Mouse (Mus musculus) mouse trophoblast stem cell (cell line): Measurements from ENCODE around the gene 4921504E06Rik.

Experiments
- in situ Hi-C, 2 experiments: fragments of 300-500 bp; cut with MseI, MboI; formaldehyde crosslinking; loops; 2 replicates in 1 of 2; 3 replicates in 1 of 2; pipeline ENCODE4 v1.15.1; 2025

Gene 4921504E06Rik

DNA sequence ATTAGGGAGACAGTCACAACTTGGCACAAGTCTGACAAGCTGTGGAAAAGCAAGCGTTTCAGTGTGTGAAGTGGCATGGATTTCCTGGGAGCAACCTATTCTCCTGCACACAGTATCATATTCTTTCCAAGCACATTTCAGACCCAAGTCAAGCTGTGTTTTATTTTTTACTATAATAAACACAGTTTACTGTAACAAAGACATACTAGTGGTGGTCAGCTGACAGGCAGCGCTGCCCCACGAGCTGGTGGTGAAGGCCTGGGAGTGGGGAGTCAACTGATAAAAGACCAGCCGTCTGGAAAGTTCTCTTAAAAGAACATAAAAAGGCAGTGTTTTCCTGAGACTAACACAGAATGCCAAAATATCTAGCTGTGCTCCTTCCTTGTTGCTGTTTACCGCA lies 42.7 kb downstream of the 4921504E06Rik start:
- in situ Hi-C loops: loop anchor here in 1 of 2 experiments (25.0 kb wide), 1 partner anchor 401 kb away; the partner anchor contains the start of gene Etl4

DNA sequence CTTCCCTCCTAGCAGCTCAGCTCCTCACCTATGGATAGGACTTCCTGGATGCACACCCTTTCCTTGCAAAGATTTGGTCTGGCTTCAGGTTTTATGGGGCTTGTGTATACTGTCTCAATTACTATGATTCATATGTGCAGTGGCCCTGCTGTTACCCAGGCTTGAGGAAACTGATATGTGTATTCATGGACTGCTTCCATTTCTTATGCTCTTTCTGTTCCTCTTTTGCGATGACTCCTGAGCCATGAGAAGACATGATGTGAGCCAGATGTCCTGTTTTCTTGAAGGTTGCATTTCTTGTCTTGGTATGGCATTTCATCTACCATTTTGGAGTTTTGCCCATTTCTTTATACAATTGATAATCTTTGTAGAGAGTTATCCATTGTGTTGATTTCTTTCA lies 48.0 kb downstream of the 4921504E06Rik start:
- in situ Hi-C loops: loop anchor here in 1 of 2 experiments (25.0 kb wide), 1 partner anchor 407 kb away; the partner anchor contains the start of gene Etl4

DNA sequence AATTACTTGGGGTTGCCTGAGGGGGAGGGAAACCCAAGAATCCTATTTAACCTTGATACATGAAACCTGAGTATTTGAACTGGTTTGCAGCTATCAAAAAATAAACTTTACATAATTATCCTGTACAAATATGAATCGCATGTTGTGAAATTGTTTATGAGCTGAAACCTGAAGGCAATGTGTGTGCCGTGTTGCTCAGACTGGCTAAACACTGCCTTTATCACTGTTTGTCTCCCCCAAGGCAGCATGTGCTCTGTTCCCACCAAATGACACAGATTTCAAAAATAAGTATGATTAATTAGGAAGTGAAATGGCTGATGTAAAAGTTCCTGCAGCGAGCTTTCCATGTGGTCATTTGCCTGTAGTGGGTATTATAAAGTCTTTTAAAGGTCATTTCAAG lies 63.5 kb downstream of the 4921504E06Rik start:
- in situ Hi-C loops: no loop called here

DNA sequence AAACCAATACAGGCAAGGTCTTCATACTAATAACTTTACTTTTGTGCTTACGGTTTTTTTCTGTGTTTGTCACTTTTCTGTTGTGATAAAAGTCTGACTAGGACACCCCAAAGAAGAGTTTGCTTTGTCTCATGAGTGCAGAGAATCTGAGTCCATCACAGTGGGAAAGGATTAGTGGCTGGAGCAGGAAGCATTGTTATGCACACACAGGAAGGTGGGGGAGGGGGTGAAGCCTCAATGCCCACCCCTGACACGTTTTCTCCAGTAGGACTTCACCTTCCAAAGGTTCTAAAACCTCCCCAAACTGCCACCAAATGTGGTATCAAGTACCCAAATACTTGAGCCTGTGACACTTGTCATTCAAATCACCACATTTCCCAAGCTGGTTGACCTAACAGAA lies 91.8 kb downstream of the 4921504E06Rik start:
- in situ Hi-C loops: no loop called here

DNA sequence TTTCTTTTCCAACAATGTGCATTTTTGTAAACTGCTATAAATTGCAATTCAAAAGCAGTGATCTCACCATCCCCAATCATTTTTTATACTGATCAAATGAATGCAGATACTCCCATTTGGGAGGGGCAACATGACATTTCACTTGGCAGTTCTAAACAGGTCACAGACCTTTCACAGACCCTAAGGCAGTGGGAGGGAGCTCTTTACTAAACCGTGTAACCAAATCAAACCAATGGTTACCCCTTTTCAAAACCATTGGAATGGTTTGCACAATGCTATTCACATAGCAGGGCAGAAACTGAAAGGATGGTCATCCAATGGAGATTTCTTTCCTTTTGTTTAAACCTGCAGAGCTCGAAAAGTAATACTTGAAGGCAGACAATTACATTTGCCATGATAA lies 94.9 kb downstream of the 4921504E06Rik start:
- in situ Hi-C loops: no loop called here

DNA sequence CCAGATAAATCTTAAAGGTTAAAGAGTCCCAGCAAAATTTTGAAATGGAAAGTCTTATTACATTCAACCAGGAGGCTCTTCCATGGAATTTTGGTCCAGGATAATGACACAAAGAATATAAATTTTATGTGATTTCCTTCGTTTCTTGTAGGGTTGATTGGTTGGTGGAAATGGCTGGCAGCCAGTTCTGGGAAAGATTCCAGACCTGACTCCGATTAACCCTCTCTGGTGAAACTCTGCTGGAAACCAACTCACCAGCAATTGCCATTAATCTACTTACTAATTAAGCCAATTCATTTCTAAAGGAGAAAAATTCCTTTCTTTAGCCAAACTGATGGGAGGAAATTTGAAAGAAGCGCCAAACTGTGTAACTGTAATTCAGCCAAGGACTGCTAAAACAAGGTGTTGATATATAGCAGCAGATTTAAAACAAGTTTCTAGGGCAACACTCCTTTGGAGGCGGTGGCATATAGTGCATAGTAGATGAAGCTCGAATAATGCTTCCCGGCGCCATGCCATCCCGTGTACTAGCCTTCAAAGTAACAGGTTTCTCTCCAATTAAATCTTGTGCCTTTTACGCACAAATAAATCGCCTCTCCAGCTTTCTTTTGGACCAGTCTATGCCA lies 97.7 kb downstream of the 4921504E06Rik start:
- in situ Hi-C loops: no loop called here

DNA sequence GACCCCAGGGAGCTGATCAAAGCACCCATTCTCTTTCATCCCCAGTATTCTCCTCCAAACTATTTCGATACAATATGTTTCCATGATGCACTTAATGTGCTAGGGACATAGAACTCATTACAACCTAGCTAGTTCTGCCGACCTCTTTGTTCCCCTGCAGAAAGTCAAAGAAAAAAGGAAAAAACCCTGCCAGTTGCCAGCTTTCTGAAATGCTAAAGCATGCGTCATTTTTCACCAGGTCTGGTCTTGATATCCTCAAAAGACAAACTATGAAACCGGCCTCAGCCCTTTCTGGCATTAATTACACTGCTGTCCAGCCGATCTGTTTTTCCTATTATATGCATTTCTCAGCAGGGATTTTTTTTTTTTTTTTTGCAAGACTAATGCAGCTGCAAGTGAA lies 98.5 kb downstream of the 4921504E06Rik start:
- in situ Hi-C loops: no loop called here

DNA sequence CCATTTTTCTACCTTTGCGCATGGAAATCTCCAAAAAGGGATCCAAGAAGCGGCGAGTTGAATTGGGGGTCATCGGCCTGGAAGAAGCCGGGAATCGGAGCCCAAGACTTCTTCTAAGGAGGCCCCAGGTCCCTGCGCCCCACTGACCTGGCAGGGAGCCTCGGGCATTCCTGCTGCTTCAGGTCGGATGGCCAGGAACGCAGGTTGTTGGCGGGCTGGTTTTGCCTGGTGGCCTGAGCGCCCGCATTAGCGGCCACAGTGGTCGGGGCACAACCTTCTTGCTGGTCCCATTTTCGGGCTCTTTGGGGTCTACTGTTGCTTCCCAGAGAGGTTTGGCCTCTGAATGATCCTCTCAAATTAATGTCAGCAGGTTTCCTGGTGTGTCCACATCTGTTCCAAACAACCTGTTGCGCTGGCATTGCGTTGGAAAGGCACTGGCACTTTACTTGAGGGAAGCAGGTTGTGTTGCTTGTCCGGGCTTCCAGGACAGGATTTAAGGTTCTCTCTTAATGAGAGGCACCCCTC lies 101.1 kb downstream of the 4921504E06Rik start:
- in situ Hi-C loops: no loop called here

DNA sequence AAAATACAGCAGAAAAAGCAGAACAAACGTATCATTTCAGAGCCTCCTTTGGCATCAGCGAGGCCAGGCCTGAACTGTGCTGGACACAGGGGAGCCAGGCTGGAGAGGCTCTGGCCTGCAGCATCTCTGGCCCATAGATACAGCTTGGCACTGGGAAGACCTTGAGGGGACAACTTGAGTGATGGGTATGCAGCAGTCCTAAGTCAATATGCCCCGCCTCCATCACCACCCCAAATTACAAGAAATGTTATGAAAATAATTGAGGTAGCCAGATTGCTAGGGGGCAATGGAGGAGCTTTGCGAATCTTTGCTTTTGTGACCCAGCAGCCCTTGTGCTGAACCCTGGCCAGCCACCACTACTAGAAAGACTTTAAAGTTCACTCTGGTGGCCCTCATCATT lies 104.4 kb downstream of the 4921504E06Rik start:
- in situ Hi-C loops: no loop called here

DNA sequence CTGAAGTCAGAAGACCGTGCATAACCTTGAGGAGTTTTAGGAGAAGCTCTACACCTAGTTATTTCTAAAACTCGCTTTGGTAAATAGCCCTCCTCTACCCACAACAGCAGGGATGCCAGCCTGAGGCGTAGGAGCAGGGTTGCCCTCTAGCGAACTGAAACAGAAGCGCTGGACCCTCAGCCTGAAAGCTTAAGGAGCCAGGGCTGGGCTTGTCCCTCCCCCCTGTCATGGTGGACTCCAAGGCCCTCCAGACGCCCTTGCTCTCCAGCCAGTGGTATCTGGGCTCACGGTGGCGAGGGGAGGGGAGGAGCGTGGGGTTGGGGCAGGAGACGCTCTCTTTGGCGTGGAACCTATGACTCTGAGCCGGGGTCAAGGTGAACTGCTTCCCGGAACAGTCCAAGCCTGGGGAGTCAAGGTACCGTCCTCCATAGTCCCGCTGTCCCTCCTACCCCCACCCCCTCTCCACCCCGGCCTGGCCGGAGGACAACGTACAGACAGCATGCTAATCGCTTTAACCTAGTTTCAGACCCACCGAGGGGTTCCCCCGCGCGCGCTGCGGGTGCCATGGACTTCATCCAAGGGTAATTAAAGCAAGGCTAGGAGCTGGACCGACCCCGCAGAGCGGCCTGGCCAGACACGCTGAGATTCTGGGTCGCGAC lies 105.5 kb downstream of the 4921504E06Rik start:
- in situ Hi-C loops: no loop called here

DNA sequence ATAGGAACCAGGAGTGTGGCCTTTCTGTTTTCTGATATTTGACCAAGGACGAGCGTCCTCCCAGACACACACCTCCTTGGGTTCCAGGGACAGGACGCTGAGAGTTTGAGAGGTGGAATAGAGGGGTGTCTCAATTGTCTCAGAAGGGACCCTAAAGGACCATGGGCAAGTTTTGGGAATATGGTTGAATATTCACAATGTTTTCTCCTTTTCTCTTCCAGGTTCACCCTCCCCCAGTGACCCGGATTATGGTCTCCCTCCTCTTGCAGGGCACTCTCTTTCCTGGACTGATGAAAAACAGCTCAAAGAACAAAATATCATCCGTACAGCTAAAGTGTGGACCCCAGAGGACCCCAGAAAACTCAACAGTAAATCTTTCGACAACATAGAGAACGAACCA lies 107.0 kb downstream of the 4921504E06Rik start:
- in situ Hi-C loops: no loop called here

DNA sequence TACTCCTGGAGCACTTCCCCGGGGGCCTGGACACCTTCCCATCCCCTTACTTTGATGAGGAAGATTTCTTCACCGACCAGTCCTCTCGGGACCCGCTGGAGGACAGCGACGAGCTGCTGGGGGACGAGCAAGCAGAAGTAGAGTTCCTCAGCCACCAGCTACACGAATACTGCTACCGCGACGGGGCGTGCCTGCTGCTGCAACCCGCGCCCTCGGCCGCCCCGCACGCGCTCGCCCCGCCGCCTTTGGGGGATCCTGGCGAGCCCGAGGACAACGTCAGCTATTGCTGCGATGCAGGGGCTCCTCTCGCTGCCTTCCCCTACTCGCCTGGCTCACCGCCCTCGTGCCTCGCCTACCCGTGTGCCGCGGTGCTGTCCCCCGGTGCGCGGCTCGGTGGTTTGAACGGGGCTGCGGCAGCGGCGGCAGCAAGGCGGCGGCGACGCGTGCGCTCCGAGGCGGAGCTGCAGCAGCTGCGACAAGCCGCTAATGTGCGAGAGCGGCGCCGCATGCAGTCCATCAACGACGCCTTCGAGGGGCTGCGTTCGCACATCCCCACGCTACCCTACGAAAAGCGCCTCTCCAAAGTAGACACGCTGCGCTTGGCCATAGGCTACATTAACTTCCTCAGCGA lies 107.7 kb downstream of the 4921504E06Rik start:
- in situ Hi-C loops: no loop called here

DNA sequence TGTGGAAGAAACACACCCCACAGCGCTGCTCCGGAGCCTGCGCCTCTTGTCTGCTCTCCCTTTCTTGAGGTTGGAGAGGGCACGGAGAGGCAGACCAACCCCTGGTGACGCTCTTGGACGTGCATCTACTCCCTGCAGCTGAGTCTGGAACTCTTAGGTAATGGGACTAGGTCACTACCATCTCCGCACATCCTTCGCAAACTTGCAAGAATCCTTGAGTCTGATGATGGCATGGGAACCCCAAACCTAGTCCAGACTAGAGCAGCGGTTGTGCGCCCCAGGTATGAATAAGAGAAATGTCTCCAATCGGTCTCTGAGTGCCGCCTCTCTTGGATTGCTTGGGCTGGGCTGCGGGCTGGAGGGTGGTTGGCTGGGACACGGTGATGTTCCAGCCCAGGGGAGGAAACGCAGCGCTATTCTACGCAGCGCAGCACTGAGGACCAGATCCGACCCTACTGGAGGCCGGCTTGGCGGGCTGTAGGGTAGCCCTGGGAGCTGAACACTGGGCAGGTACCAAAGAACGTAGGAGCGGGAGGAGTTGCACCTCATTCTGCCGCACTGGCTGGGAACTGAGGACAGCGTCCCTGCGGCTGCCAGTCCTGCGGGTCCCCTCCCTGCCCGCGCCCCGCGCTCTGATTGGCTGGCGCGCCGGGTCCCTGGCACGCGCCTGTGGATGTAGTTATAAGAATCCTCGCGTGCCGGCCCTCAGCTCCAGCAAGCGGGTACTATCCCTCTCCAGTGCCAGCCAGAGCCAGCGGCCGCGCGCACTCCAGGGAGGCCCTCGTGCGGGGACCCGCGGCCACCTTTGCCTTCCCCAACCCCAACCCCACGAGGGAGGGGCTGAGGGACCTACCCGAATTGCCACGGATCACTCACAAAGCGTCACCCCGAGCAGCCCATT lies 108.5 kb downstream of the 4921504E06Rik start, which contains the start of gene Ptf1a:
Gene Ptf1a (plus strand): TSS at position 733 of the 901 bp plus-strand sequence.
- in situ Hi-C loops: no loop called here

DNA sequence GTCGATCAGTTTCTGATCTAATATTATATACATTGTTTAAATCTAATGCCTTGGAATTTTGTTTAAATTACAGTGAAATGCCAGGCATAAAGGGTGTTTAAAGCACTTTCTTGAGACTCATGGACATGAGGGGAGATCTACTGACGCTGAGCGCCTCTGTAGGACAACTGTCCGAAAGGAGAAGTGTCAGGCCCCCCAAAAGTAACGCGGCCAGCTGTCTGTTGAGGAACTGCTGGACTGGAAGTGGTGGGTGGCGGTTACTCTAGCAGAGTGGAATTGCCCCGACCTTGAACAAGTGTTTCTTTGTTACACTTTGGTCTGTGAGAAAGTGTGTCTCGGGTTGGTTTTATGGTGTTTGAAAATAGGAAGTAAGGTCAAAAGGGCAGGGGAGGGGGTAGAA lies 109.4 kb downstream of the 4921504E06Rik start:
- in situ Hi-C loops: no loop called here

DNA sequence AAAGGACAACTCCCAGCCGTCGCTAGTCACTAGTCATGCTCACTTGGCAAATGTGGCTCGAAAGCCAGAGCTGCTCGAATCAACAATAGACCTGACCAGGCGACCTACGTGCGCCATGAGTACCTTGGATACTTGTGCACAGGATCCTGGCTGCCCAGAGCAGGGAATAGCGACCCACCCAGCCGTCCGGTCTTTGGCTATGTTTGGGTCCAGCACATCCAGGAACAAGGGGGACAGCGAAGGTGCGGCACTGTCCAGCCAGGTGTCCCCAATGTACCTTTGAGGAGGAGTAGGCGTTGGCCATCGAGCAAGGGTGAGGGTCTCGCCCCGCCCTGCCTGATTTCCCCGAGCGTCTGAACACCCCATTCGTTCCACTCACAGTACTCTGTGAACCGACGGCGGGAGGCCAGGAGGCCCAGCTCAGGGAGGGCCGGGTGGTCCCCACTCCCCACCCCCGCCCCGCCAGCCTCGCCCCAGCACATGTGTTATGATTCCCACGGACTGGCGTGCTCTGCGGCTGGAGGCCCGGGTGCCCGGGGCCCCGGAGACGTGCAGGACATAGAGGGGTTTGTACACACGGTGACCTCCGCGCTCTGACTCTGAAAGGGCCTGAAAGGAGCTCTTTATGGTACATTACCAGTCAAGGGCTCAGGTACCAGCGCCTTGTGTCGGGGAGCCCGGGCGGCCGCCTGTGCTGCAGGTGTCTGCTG lies 121.9 kb downstream of the 4921504E06Rik start:
- in situ Hi-C loops: no loop called here

DNA sequence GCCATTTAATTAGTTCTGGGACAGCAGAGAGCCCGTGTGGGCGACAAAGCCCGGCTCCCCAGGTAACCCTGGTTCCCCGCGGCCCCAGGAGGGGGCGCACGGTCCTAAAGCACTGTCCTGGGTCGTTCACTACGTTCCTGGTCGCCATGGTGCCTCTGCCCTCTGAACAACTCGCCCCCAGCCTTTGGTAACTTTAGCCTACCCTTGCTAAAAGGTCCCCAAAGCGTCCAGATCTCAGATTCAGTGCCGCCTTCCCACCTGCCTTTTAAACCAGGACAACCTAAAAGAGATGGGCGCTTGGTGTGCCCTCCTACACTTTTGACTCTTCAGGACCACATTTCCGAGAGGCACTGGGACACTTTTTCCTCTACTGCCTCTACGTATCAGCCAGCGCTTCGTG lies 122.5 kb downstream of the 4921504E06Rik start:
- in situ Hi-C loops: no loop called here

DNA sequence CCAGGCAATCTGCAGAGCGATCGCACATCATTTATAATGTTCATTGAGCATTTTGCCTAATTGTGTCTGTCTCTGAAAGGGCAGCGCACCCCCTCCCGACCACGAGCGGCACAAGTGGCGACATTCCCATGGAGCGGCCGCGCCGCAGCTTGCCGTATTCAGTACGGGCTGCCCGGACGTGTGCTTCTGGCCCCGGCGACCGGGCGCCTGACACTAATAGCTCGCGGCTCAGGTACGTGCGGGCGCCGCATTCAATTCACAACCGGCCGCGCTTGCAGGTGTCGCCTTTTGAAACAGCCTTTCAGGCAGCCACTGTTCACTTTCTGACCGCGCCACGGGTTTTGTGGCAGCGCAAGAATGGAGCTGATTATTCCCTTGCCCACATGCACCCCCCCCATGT lies 123.0 kb downstream of the 4921504E06Rik start:
- in situ Hi-C loops: no loop called here

DNA sequence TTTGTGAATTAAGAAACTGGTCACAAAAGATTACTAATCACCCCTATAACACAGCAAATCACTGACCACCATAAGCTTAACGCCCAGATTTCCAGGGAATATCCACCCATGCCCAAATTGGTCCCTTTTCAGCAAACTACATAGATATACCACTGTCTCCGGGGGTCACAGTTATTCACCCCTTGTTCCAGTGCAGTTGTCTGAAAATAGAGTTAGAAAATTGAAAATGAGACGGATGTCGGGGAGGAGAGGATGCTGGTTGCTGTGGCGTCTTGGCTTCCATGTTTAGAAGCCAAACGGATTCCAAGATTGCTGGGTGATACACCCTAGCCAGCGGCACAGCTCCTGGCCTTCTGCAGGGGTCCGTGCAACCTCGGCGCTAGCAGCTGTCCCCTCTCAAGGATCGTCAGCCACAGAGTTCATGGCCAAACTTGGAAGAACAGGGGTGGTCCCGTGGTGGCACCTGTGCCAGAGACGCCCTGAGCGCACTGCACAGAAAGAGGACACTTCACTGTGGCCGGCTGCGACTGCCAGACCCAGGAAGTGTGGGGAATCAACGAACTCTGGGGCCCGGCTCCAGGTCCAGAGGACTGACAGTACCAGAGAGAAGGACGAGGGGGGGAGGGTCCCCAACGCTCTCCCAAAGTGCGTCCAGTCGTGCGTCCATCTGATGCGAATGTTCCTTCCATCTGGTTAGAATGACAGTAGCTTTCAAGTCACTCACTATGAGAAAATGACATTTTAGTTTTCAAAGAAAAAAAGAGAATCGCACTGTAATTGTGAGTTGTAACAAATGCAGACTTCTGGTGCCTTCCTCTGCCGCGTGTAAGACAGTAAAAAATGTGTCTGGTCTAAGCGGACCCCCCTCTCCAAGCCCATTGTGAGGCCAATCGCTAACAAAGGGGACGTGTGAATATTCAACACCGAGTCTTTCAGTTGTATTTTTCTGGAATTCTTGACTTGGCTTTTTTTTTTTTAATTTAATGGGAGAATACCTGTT lies 123.7 kb downstream of the 4921504E06Rik start:
- in situ Hi-C loops: no loop called here

DNA sequence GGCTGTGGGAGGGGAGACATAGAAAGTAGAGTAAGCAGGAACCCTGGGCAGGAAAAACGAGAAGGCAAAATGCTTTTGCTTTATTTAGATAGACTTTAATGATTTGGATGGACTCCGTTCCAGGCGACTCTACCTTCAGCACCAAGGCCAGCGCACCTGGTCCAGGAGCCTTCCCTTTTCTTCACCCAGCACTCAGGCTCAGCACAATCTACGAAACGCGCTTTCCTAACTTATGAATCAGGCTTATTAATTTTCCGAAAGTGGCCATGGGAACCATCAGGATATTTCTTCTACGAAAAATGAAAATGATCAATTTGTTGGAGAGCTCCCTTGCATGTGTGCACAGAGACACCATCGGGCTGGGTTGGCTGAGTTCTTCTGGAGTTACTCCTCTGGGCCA lies 124.7 kb downstream of the 4921504E06Rik start:
- in situ Hi-C loops: no loop called here

DNA sequence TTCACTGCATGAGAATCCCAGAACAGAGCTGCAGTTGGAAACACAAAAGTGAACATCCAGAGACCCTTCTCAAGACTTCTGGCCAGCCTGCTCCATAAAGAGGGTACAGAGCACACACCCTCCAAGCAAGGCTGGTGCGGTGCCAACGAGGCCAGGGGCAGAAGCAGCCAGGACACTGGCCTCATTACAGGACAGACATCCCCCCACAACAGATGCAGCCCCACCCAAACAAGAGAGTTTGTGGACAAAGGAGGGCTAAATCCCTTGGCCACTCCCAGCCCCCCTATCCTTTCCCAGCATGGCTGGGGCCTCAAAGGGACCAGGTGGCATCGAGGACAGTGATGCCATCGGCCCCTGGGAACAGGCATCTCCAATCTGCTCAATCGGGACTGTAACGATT lies 130.6 kb downstream of the 4921504E06Rik start:
- in situ Hi-C loops: no loop called here
